Mouse (Mus musculus): ENCODE results near the gene Lmf1.

Gene Lmf1

DNA sequence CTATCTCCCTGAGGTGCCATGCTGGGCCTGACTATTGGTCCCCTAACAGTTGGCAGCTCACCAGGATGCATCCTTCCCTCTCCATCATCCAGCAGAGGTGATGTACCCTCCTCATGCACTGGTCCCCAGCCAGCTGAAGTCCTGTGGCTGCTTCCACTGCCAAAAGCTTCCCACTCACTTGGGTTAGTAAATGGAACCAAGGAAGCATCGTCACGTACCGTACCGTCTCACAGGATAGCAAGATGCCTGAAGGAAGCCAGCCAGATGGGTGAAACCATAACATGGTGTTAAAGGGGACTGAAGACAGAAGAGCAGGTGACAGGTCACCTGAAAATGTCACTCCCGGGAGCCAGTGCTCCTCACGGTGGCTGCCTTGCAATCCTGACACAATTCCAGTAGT is 86.6 kb downstream of the Lmf1 start:
- H3K4me1 ChIP-seq (replicated peaks; ENCODE audit: low read depth, low read length) = peaks cover 28% of the 10 kb centered on the region
- no peaks in the 10 kb centered on the region for H3K9me3 ChIP-seq (ENCODE audit: low read length)
- peaks cover 4% of the 10 kb centered on the region; the same call in 1 of the 2 replicates for H3K27me3 ChIP-seq (ENCODE audit: insufficient read depth, low read length)
- H3K4me3 ChIP-seq (replicated peaks; ENCODE audit: low read length) = no peak overlapping the region
- 0 out of 2 replicates have a peak, but pooled peaks cover 4% of the 10 kb centered on the region for H3K36me3 ChIP-seq (ENCODE audit: insufficient read depth, low read length)
- TF ChIP-seq POU5F1 (IDR thresholded peaks at IDR 0.05; ENCODE audit: borderline replicate concordance, low read length) (no peak), CTCF (conservative IDR thresholded peaks at IDR 0.05; ENCODE audit: low read length) (no peak), NANOG (IDR thresholded peaks at IDR 0.05; ENCODE audit: borderline replicate concordance, low read length) (no peak)

DNA sequence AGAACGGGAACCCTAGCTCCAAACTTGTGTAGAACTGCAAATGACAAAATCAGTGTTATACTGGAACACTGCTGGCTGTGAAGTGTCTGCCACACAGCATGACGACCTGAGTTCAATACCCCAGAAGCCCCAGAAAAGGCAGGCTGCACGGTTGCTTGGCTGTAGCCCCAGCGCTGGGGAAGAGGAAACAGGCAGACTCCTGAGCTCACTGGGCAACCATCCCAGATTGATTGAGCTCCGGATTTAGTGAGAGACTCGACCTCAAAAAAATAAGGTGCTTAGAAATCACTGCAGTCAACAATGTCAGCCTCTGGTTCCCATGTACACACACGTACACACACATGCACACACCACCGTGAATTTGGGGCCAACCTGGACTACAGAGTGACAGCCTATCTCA is 87.0 kb downstream of the Lmf1 start:
- peaks cover 4% of the 10 kb centered on the region; the same call in 1 of the 2 replicates for H3K27me3 ChIP-seq (ENCODE audit: insufficient read depth, low read length)
- H3K36me3 ChIP-seq (ENCODE audit: insufficient read depth, low read length) = 0 out of 2 replicates have a peak, but pooled peaks cover under 1% of the 10 kb centered on the region
- peaks cover 28% of the 10 kb centered on the region for H3K4me1 ChIP-seq (replicated peaks; ENCODE audit: low read depth, low read length)
- TF ChIP-seq CTCF (conservative IDR thresholded peaks at IDR 0.05; ENCODE audit: low read length) (no peak), NANOG (IDR thresholded peaks at IDR 0.05; ENCODE audit: borderline replicate concordance, low read length) (no peak), POU5F1 (IDR thresholded peaks at IDR 0.05; ENCODE audit: borderline replicate concordance, low read length) (no peak)
- no peak overlapping the region for H3K4me3 ChIP-seq (replicated peaks; ENCODE audit: low read length)
- H3K9me3 ChIP-seq (ENCODE audit: low read length) = no peaks in the 10 kb centered on the region

DNA sequence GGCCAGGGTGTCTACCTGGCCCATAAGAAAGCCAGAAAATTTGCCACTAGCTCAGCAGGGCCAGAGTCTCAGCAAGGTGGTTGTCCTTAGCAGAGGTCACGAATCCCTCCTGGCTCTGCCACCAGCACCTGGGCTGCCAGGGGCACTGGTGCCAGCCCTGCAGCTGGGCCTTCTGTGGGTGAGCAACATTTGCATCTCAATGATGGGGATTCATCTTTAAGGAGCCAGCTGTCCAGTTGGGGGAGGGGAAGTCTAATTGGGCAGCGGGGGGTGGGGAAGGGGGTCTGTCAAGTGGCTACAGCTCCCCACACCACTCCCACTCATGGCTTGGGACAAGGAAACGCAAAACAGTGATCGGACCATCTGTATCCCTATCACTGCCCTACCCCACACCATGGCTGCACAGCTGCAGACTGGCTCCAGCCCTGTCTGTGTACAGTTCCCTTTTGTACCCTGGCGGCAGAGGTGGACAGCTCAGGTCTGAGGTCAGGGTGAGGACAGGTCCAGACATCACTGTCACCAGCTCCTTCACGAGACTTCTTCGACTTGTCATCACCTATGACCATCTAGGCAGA is 89.7 kb downstream of the Lmf1 start:
- Histone ChIP-seq H3K9me3 (ENCODE audit: low read length) (no peaks in the 10 kb centered on the region), H3K4me3 (replicated peaks; ENCODE audit: low read length) (no peak overlapping the region), H3K36me3 (ENCODE audit: insufficient read depth, low read length) (no peaks in the 10 kb centered on the region), H3K27me3 (ENCODE audit: insufficient read depth, low read length) (peaks cover 21% of the 10 kb centered on the region), H3K4me1 (replicated peaks; ENCODE audit: low read depth, low read length) (peaks cover 18% of the 10 kb centered on the region)
- TF ChIP-seq POU5F1 (IDR thresholded peaks at IDR 0.05; ENCODE audit: borderline replicate concordance, low read length) (no peak), CTCF (conservative IDR thresholded peaks at IDR 0.05; ENCODE audit: low read length) (no peak), NANOG (IDR thresholded peaks at IDR 0.05; ENCODE audit: borderline replicate concordance, low read length) (no peak)

DNA sequence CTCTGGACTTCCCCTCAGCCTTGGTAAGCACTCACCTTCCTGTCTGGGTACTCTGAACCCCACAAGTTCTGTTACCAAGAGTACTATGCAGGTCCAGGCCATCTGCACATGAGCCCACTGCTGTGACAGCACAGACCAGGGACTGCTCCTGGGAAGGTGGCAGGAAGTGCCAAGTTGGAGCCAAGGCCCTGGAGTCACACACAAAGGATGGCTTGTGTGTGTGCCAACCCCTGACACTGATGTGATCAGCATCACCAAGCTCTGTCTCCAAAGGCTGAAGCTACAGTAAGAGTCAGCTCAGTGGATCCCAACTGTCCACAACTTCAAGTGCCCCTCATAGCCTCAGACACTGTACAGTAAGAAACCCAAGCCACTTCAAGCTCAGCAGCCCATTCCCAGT is 94.1 kb downstream of the Lmf1 start:
- no peak for TF ChIP-seq CTCF (conservative IDR thresholded peaks at IDR 0.05; ENCODE audit: low read length)
- TF ChIP-seq POU5F1 (IDR thresholded peaks at IDR 0.05; ENCODE audit: borderline replicate concordance, low read length) = no peak
- TF ChIP-seq NANOG (IDR thresholded peaks at IDR 0.05; ENCODE audit: borderline replicate concordance, low read length) = no peak
- Histone ChIP-seq H3K27me3 (ENCODE audit: insufficient read depth, low read length) (peaks cover 25% of the 10 kb centered on the region), H3K4me3 (replicated peaks; ENCODE audit: low read length) (no peak overlapping the region), H3K36me3 (ENCODE audit: insufficient read depth, low read length) (no peaks in the 10 kb centered on the region), H3K4me1 (replicated peaks; ENCODE audit: low read depth, low read length) (peaks cover 11% of the 10 kb centered on the region), H3K9me3 (ENCODE audit: low read length) (no peaks in the 10 kb centered on the region)

DNA sequence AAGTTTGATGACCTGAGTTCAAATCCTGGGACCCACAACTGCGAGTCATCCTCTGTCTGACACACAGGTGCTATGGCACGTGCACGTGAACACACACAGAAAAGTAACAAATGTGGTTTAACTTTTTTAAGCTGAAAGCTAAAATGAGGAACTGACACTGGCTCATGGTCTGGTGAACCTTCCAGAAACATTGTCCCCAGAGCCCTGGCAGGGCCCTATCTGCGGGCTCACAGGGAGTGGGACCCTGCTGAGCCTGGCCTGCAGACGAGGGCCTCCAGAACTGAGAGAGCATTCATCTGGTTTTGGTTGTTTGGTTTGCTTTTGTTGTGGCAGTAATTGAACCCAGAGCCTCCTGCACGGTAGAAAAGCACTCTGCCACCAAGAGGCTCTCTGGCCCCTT is 99.1 kb downstream of the Lmf1 start:
- TF ChIP-seq POU5F1 (IDR thresholded peaks at IDR 0.05; ENCODE audit: borderline replicate concordance, low read length) = no peak
- no peak for TF ChIP-seq CTCF (conservative IDR thresholded peaks at IDR 0.05; ENCODE audit: low read length)
- TF ChIP-seq NANOG (IDR thresholded peaks at IDR 0.05; ENCODE audit: borderline replicate concordance, low read length) = no peak
- Histone ChIP-seq H3K27me3 (ENCODE audit: insufficient read depth, low read length) (peaks cover 21% of the 10 kb centered on the region), H3K4me3 (replicated peaks; ENCODE audit: low read length) (no peak overlapping the region), H3K4me1 (replicated peaks; ENCODE audit: low read depth, low read length) (peaks cover 37% of the 10 kb centered on the region), H3K9me3 (ENCODE audit: low read length) (no peaks in the 10 kb centered on the region), H3K36me3 (ENCODE audit: insufficient read depth, low read length) (no peaks in the 10 kb centered on the region)

DNA sequence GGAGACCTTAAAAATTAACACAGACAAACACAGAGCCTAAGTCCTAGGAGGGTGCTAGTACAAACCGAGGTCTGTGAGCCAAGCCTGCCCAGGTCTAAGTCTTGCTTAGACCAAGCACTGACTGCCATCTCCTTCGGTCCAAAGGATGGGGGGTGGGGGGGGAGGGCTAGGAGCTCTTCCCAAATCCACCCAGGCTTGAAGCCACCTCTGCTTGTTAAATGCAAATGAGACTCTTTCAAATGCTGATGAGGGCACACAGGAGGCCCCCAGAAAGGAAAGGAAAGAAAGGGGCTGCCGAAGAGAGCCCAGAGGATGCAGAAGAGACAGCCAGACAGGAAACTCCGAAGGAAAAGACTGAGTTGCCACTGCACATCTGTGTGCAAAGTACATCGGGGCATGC is 100.9 kb downstream of the Lmf1 start:
- Histone ChIP-seq H3K4me1 (replicated peaks; ENCODE audit: low read depth, low read length) (peaks cover 37% of the 10 kb centered on the region), H3K27me3 (ENCODE audit: insufficient read depth, low read length) (peaks cover 28% of the 10 kb centered on the region), H3K9me3 (ENCODE audit: low read length) (no peaks in the 10 kb centered on the region), H3K4me3 (replicated peaks; ENCODE audit: low read length) (peak overlapping the region; percentile 48), H3K36me3 (ENCODE audit: insufficient read depth, low read length) (no peaks in the 10 kb centered on the region)
- TF ChIP-seq POU5F1 (IDR thresholded peaks at IDR 0.05; ENCODE audit: borderline replicate concordance, low read length) (peak; percentile 74; the same call in 1 of the 2 replicates), NANOG (IDR thresholded peaks at IDR 0.05; ENCODE audit: borderline replicate concordance, low read length) (no peak), CTCF (conservative IDR thresholded peaks at IDR 0.05; ENCODE audit: low read length) (no peak)

DNA sequence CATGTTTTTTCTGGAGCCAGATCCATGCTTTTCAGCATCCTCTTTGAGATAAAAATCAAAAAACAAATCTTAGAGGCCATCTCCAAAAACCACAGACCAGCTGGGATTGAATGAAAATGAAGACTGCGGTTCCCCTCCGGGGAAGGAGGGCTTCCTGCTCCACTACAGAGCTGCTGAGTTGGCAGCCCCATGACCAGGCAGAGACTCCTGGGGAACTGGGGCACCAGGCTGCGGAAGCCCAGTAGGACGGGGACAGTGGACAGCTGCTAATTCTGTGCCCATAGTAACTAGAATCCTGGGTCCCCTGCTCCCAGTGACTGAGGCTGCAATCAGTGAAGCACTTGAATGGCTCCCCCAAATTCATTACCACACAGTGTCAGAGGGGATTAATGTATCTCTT is 102.8 kb downstream of the Lmf1 start:
- Histone ChIP-seq H3K36me3 (ENCODE audit: insufficient read depth, low read length) (no peaks in the 10 kb centered on the region), H3K4me3 (replicated peaks; ENCODE audit: low read length) (no peak overlapping the region), H3K9me3 (ENCODE audit: low read length) (no peaks in the 10 kb centered on the region), H3K4me1 (replicated peaks; ENCODE audit: low read depth, low read length) (peaks cover 37% of the 10 kb centered on the region), H3K27me3 (ENCODE audit: insufficient read depth, low read length) (peaks cover 45% of the 10 kb centered on the region)
- no peak for TF ChIP-seq NANOG (IDR thresholded peaks at IDR 0.05; ENCODE audit: borderline replicate concordance, low read length)
- no peak for TF ChIP-seq CTCF (conservative IDR thresholded peaks at IDR 0.05; ENCODE audit: low read length)
- TF ChIP-seq POU5F1 (IDR thresholded peaks at IDR 0.05; ENCODE audit: borderline replicate concordance, low read length) = no peak

DNA sequence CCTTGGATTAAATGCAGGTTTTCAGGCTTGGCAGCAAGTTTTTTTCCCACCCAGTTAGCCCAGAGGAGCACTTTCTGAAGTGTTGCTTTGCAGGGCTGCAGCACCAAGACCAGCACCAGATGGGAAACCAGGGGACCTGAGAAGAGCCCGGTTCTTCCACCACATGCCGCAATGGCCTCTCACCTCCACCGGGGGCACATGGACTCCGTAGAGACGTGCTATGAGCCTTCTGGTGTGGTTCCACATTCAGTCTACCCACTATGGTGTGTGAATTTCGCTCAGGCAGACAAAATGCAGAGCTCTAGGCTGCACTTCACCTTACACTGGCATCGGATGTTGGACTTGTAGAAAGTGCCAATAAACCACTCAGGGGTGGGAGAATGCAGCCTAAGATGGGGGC is 107.4 kb downstream of the Lmf1 start:
- Histone ChIP-seq H3K9me3 (ENCODE audit: low read length) (no peaks in the 10 kb centered on the region), H3K4me1 (replicated peaks; ENCODE audit: low read depth, low read length) (peaks cover 13% of the 10 kb centered on the region), H3K36me3 (ENCODE audit: insufficient read depth, low read length) (no peaks in the 10 kb centered on the region), H3K27me3 (ENCODE audit: insufficient read depth, low read length) (peaks cover 48% of the 10 kb centered on the region), H3K4me3 (replicated peaks; ENCODE audit: low read length) (no peak overlapping the region)
- TF ChIP-seq NANOG (IDR thresholded peaks at IDR 0.05; ENCODE audit: borderline replicate concordance, low read length) (no peak), POU5F1 (IDR thresholded peaks at IDR 0.05; ENCODE audit: borderline replicate concordance, low read length) (no peak), CTCF (conservative IDR thresholded peaks at IDR 0.05; ENCODE audit: low read length) (peak; percentile 48)

DNA sequence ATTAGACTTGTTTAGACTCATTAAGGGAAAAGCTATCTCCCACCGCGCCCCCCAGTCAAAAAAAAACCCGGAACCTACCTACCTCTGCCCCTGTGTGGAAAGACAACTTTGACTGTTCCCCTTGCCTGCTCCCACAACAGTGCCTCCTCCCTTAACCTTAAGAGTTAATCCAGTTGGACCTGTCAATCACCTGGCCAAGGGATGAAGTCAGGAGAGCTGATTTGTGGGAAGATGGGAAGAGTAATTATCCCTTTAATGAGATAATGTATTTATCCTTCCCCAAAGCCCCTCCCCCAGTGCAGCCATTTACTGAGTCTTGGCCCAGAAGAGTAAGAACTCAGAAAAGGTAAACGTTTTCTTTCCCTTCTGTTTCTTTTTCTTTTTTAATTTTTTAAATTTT is 110.0 kb downstream of the Lmf1 start:
- no peaks in the 10 kb centered on the region for H3K36me3 ChIP-seq (ENCODE audit: insufficient read depth, low read length)
- H3K27me3 ChIP-seq (ENCODE audit: insufficient read depth, low read length) = peaks cover 40% of the 10 kb centered on the region
- no peaks in the 10 kb centered on the region for H3K9me3 ChIP-seq (ENCODE audit: low read length)
- no peak for TF ChIP-seq CTCF (conservative IDR thresholded peaks at IDR 0.05; ENCODE audit: low read length)
- TF ChIP-seq POU5F1 (IDR thresholded peaks at IDR 0.05; ENCODE audit: borderline replicate concordance, low read length) = no peak
- no peak for TF ChIP-seq NANOG (IDR thresholded peaks at IDR 0.05; ENCODE audit: borderline replicate concordance, low read length)
- H3K4me1 ChIP-seq (replicated peaks; ENCODE audit: low read depth, low read length) = peaks cover 14% of the 10 kb centered on the region
- H3K4me3 ChIP-seq (replicated peaks; ENCODE audit: low read length) = no peak overlapping the region

All from E14TG2a.4 (cell line).